Mouse (Mus musculus): ENCODE measurements around the gene Cemip.
A peak's percentile ranks its signal among the peaks of the same experiment; 100 is the strongest.
"Not testable (repeated sequence)": the region's sequence is repeated elsewhere in the genome, so short reads cannot be mapped to it uniquely, and the experiment has no call there.

Cemip gene

DNA sequence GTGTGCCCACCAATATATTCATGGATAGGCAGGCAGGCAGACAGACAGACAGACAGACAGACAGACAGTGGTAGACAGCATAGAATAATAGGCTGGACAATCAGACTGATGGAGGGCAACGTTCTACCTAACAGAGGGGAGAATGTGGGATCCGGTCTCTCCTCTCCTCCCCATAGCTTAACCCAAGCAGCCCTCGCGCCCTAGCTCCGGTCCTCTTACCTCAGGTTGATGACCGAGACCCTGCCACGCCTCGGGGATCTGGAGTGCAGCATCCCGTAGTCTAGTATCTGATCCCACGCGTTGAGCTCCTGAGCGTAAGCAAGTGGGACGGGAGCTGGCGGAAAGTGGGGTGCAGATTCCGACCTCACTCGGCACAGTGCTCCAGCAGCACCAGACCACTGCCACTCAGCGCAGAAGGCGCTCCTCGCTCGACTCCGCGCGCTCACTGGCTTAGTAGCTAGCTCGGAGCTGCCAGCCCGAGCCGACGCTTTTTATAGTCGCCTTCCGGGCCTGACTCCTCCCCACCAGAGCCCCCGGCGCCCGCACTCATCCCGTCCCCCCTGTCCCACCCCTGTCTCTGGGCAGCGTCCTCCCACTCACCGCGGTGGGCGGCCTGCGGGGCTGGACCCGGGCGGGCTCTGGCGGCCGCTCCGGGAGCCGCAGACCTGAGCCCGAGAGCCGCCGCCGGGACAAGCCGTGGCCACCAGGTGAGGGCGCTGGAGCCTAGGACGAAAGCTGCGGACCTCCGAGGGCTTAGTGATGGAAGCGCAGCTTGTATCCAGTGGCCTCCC lies at the start of gene Cemip:
Gene Cemip (minus strand): TSS at position 464 of the 791 bp plus-strand sequence.
- peak; percentile 75 to 79 for DNase-seq

DNA sequence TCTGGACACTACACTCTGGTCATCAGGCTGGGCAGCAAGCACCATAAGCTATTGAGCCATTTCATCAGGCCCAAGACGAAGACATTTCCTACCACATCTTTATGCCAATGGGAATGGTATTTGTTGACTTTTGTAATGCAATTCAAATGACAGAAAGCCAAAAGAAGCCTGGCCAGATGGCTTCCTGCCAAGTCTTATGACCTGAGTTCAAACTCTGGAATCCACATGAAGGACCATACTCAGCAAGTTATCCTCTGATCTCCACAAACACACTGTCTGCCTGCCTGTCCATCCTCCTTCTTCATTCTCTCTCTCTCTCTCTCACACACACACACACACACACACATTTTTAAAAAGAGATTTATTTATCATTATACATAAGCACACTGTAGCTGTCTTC lies 46.4 kb upstream of the Cemip start:
- peak; percentile 74 to 76 for DNase-seq

GRCm38 (mm10) chr7:84131736-84132135 lies 45.4 kb upstream of the Cemip start:
- no peak for DNase-seq

GRCm38 (mm10) chr7:84128661-84129060 lies 42.4 kb upstream of the Cemip start:
- DNase-seq = peak; percentile 77 to 79

- no peak for DNase-seq
Observed at GRCm38 (mm10) chr7:84125730-84126129, 39.4 kb upstream of the Cemip start.

DNA sequence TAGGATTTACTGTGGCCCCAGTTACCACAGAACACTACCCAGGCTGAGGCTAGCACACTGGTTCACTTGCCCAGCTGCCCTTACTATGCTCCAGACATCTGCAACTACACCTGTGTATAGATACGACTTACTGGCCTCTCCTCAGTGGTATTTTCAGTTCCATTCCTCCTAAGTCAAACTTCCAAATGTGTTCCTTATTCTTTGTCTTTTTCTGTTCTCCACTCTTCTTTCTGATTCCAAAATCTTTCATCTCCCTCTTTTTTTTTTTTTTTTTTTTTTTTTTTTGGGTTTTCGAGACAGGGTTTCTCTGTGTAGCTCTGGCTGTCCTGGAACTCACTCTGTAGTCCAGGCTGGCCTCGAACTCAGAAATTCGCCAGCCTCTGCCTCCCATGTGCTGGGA lies 37.3 kb upstream of the Cemip start:
- DNase-seq = not testable (repeated sequence)

DNA sequence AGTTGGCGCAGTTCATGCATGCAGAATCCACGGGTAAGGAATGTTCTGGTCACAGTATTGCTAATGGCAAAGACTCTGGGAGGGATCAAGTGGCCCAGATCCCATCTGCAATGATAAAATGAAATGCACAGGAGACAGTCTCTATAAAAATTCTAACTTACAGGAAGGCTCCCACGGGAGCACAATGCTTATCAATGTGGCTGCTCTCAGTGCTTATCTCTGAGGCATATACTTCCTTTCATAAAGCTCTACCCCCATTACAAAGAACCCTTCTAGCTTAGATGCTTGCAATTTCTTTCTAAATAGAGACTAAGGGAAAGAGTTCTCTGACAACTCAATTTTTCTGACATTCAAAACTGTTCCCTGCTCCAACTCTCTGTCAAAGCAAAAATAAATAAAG lies 35.5 kb upstream of the Cemip start:
- DNase-seq = no peak

- no peak for DNase-seq
Observed at GRCm38 (mm10) chr7:84120142-84120760, 33.9 kb upstream of the Cemip start.

GRCm38 (mm10) chr7:84119216-84120105 lies 33.2 kb upstream of the Cemip start:
- no peak for DNase-seq

DNA sequence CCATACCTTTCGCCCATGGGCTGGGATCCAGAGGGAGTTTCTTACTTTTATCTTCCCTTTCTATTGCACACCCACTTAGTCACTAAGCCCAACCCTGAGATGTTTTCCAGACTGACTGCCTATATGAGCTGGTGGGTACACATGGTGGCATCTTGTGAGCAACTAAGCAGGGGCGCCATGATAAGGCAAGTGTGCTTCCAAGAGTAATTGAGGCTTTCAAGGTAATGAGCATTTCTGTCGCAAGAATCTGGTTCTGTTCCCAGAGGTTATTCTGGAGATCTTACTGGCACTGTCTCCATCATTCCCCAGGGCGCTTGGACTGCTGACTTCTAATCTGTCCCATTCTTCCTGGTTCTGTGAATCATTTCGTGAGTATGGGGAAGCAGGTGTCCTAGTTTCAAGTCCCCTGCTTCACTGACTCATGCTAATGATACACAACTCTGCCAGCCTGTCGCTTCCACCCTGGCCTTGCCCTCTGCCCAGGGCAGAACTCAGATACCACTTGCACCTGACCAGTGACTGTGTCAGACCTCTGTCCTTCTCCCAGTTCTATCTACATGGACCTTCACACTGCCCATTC lies 31.3 kb upstream of the Cemip start:
- peak; percentile 30 to 45 for DNase-seq

DNA sequence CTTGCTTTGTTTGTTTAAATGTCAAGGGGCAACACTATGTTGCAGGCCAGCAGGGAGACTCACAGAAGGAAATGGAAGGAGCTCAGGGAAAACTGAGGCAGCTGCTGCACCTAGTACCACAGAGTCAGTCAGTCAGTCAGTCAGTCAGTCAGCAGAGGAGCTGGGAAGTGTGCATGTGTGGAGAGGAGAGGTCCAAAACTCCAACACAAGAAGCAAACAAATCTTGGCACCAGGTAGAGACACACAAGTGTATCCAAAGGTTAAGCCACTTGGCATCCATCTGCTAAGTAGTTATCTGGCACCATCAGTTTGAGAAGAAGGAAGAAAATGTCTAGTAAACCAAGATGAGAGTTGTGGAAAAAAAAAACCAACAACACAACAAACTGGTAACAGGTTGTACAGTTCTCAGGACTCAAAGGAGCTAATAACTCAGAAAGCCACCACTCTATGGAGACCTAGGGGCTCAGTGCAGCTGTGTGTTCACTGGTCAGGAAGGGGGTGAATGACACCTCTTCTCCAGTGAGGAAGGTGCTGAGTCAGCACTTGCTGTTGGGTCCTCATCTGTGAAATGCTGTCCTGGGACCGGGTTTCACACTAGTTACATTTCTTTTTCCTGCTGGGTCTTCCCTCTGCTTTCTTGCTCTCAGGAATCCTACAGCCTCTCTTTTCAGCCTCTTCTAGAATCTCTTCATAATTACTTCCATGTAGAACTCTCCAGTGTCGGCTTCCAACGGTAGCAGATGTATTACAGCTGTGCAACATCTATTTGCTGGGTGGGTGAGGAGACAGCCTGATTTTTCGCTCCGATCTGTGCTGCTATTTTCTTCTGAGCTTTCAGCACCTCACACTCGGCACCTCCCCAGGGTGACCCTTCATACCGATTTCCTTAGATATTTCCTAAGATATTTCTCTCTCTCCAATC lies 30.6 kb upstream of the Cemip start:
- DNase-seq = peak in 1 of 2 experiments; percentile 33

- no peak for DNase-seq
Observed at GRCm38 (mm10) chr7:84115385-84115784, 29.1 kb upstream of the Cemip start.

GRCm38 (mm10) chr7:84114775-84115174 lies 28.5 kb upstream of the Cemip start:
- no peak for DNase-seq

DNA sequence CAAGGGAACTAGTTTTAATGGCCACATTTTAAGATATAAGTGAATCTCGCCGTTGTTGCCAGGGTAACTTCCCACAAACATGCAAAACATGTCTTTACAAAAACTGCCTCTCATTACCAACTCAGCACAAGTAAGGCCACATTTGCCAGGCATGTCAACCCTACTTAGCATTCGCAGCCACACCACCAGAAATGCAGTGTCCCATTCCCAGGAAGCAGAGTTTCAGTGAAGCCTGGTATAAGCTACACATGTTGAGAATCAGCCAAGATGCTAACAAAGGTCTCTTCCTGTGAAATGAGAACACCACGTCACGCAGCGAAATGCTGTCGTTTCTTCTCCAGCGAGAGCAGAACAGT lies 26.7 kb upstream of the Cemip start:
- DNase-seq = no peak

- DNase-seq = no peak
Observed at GRCm38 (mm10) chr7:84112351-84113034, 26.2 kb upstream of the Cemip start.

DNA sequence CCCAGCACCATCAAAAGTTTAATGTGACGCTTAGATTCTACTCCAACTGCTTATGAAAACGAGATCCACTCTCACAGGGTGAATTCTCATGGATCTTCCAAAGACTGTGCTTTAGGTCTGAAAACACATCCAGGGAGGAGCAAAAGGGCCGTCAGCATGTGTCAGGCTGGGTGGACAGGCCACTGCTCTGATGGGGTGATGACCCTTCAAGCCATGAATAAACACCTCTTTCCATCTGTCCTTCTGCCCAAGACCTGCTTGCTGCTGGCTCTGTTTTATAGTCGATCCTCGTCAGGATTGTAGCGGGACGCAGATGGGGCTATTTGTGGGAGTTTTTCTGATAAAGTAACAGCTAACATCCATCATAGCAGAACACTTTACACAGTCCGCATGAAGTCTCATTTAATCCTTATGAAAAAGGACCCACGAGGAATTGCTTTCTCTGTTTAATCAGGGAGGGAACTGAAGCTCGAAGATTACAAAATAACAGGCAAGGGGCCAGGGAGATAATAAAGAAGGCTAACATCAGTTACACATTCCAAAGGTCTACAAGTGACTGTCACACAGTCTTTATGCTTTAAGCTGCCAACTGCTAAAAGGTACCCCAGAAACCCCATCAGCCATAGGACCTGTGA lies 25.5 kb upstream of the Cemip start:
- no peak for DNase-seq

GRCm38 (mm10) chr7:84106942-84107341 lies 20.6 kb upstream of the Cemip start:
- DNase-seq = no peak

DNA sequence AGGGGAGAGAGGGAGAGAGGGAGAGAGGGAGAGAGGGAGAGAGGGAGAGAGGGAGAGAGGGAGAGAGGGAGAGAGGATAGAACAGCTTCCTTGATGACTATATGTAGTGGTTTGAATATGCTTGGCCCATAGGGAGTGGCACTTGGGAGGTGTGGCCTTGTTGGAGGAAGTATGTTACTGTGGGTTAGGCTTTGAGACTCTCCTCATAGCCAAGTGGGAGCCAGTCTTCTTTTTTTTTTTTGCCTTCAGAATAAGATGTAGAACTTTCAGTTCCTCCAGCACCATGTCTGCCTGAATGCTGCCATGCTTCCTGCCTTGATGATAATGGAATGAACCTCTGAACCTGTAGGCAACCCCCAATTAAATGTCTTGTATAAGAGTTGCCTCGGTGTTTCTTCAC lies 16.3 kb upstream of the Cemip start:
- DNase-seq = no peak

- no peak for DNase-seq
Observed at GRCm38 (mm10) chr7:84100672-84101071, 14.4 kb upstream of the Cemip start.

DNA sequence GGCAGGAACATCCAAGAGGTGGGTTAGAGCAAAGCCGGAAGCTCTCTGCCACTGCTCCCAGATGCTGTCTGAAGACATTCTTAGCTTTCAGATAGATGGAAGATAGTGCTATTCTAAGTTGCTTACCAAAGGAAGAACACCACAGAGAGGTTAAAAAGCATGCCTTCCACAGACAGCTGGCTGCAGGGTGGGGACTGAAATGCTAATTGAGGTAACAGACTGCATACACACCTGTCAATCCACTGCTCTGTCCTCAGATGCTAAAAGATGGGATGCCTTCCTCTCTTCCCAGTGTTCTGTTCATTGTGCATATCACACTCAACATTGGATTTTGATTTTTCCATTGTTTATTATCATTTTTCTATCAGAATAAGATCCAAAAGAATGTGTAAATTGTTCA lies 11.8 kb upstream of the Cemip start:
- DNase-seq = no peak

GRCm38 (mm10) chr7:84096501-84096900 lies 10.2 kb upstream of the Cemip start:
- no peak for DNase-seq

All from lung, adult 18-20 months (tissue).